Mouse (Mus musculus) MEL (cell line): ENCODE results near the gene 9030025P20Rik. TPM values are rescaled to one million over a fixed set of nuclear protein-coding genes. Genes with fewer than 3 reads are reported as not detected.
A peak's percentile ranks its signal among the peaks of the same experiment; 100 is the strongest.

Experiments used
- DNase-seq: peaks from one replicate; pipeline ENCODE4 v3.0.0; 2011; ENCODE audit warnings: low read depth, low spot score
- H3K27ac ChIP-seq: 2 replicates; pipeline ENCODE4 v1.5.1; 2012; ENCODE audit warnings: low read depth, mild to moderate bottlenecking, control low read depth, low read length, moderate library complexity; ENCODE audit not compliant: control insufficient read depth
- H3K27me3 ChIP-seq, 2 experiments: fragments of 150-350 bp in 1 of 2; sonication (generic) in 1 of 2; 2 replicates each; pipeline ENCODE4 v1.6.1; 2012; ENCODE audit warnings: low read length in 2 of 2, mild to moderate bottlenecking in 2 of 2, improper control_type of control experiment in 1 of 2, moderate library complexity in 1 of 2; ENCODE audit not compliant: insufficient read depth in 2 of 2, control insufficient read depth in 1 of 2
- H3K36me3 ChIP-seq, 2 experiments: 2 replicates each; pipeline ENCODE4 v1.6.1; 2012 to 2014; ENCODE audit warnings: low read length in 2 of 2, improper control_type of control experiment in 1 of 2, inconsistent platforms in 1 of 2, mild to moderate bottlenecking in 1 of 2; ENCODE audit not compliant: insufficient read depth in 2 of 2, control insufficient read depth in 1 of 2
- H3K4me1 ChIP-seq, 2 experiments: fragments of 150-350 bp in 1 of 2; sonication (generic) in 1 of 2; 2 replicates each; pipeline ENCODE4 v1.6.1; 2012; ENCODE audit warnings: low read length in 2 of 2, improper control_type of control experiment in 1 of 2, mild to moderate bottlenecking in 1 of 2; ENCODE audit not compliant: insufficient read depth in 2 of 2, control insufficient read depth in 1 of 2
- H3K4me3 ChIP-seq, 2 experiments: fragments of 150-350 bp in 1 of 2; sonication (generic) in 1 of 2; 2 replicates each; pipeline ENCODE4 v1.5.1; 2012; ENCODE audit warnings: low read depth in 2 of 2, low read length in 2 of 2, mild to moderate bottlenecking in 2 of 2, moderate library complexity in 2 of 2, control low read depth in 1 of 2, improper control_type of control experiment in 1 of 2; ENCODE audit not compliant: control insufficient read depth in 1 of 2, insufficient read depth in 1 of 2
- H3K79me2 ChIP-seq: 2 replicates; pipeline ENCODE4 v1.6.1; 2012; ENCODE audit warnings: mild to moderate bottlenecking, low read length, moderate library complexity; ENCODE audit not compliant: control insufficient read depth, poor library complexity, insufficient read depth
- H3K9ac ChIP-seq: 2 replicates; pipeline ENCODE4 v1.6.1; 2012; ENCODE audit warnings: low read depth, mild to moderate bottlenecking, control low read depth, low read length, moderate library complexity; ENCODE audit not compliant: control insufficient read depth, poor library complexity, severe bottlenecking
- H3K9me3 ChIP-seq: fragments of 150-350 bp; sonication (generic); replicated peaks from 2 replicates; pipeline ENCODE4 v1.6.1; 2012; ENCODE audit warnings: mild to moderate bottlenecking, low read length, improper control_type of control experiment, moderate library complexity; ENCODE audit not compliant: insufficient read depth
- CHD1 ChIP-seq: IDR thresholded peaks from 2 replicates; pipeline ENCODE4 v1.6.1; 2012; ENCODE audit warnings: low read depth, mild to moderate bottlenecking, inconsistent platforms, low read length, improper control_type of control experiment
- CHD2 ChIP-seq: IDR thresholded peaks from 2 replicates; pipeline ENCODE4 v1.6.1; 2011; ENCODE audit warnings: low read length, improper control_type of control experiment
- ELF1 ChIP-seq: IDR thresholded peaks from 2 replicates; pipeline ENCODE4 v1.6.1; 2014; ENCODE audit warnings: low read depth, mild to moderate bottlenecking, inconsistent platforms, low read length, improper control_type of control experiment, moderate library complexity
- EP300 ChIP-seq, 2 experiments: IDR thresholded peaks; 2 replicates each; pipeline ENCODE4 v1.6.1; 2011; ENCODE audit warnings: improper control_type of control experiment in 2 of 2, low read length in 2 of 2, low read depth in 1 of 2, mild to moderate bottlenecking in 1 of 2
- ETS1 ChIP-seq: IDR thresholded peaks from 2 replicates; pipeline ENCODE4 v1.6.1; 2012; ENCODE audit warnings: low read depth, mild to moderate bottlenecking, inconsistent platforms, low read length, improper control_type of control experiment, moderate library complexity
- HCFC1 ChIP-seq: IDR thresholded peaks from 2 replicates; pipeline ENCODE4 v1.6.1; 2012; ENCODE audit warnings: low read depth, mild to moderate bottlenecking, inconsistent platforms, low read length, improper control_type of control experiment, moderate library complexity
- KAT2A ChIP-seq: conservative IDR thresholded peaks from 2 replicates; pipeline ENCODE4 v1.6.1; 2012; ENCODE audit warnings: low read depth, low read length, improper control_type of control experiment, inconsistent platforms
- MAFK ChIP-seq: IDR thresholded peaks from 2 replicates; pipeline ENCODE4 v1.6.1; 2011; ENCODE audit warnings: low read depth, mild to moderate bottlenecking, low read length, improper control_type of control experiment, borderline replicate concordance
- MAX ChIP-seq: IDR thresholded peaks from 2 replicates; pipeline ENCODE4 v1.6.1; 2011; ENCODE audit warnings: low read length, improper control_type of control experiment
- MAZ ChIP-seq: IDR thresholded peaks from 2 replicates; pipeline ENCODE4 v1.6.1; 2012; ENCODE audit warnings: low read depth, mild to moderate bottlenecking, inconsistent platforms, low read length, improper control_type of control experiment
- MXI1 ChIP-seq: IDR thresholded peaks from 2 replicates; pipeline ENCODE4 v1.6.1; 2011; ENCODE audit warnings: mild to moderate bottlenecking, low read depth, low read length, improper control_type of control experiment
- NELFE ChIP-seq: IDR thresholded peaks from 2 replicates; pipeline ENCODE4 v1.6.1; 2011; ENCODE audit warnings: low read depth, low read length, improper control_type of control experiment
- POLR2A ChIP-seq, 2 experiments: IDR thresholded peaks; 2 replicates each; pipeline ENCODE4 v1.6.1; 2011 to 2012; ENCODE audit warnings: low read length in 2 of 2, mild to moderate bottlenecking in 2 of 2, control low read depth in 1 of 2, improper control_type of control experiment in 1 of 2, low read depth in 1 of 2, moderate library complexity in 1 of 2; ENCODE audit not compliant: control insufficient read depth in 1 of 2, insufficient read depth in 1 of 2, poor library complexity in 1 of 2
- POLR2AphosphoS2 ChIP-seq: IDR thresholded peaks from 2 replicates; pipeline ENCODE4 v1.6.1; 2011; ENCODE audit warnings: low read length, improper control_type of control experiment
- RAD21 ChIP-seq: IDR thresholded peaks from 2 replicates; pipeline ENCODE4 v1.6.1; 2011; ENCODE audit warnings: mild to moderate bottlenecking, low read depth, low read length, improper control_type of control experiment
- SIN3A ChIP-seq: IDR thresholded peaks from 2 replicates; pipeline ENCODE4 v1.6.1; 2012; ENCODE audit warnings: low read length, improper control_type of control experiment, inconsistent platforms
- SMC3 ChIP-seq: IDR thresholded peaks from 2 replicates; pipeline ENCODE4 v1.6.1; 2011; ENCODE audit warnings: low read depth, low read length, improper control_type of control experiment
- TCF12 ChIP-seq: IDR thresholded peaks from 2 replicates; pipeline ENCODE4 v1.6.1; 2014; ENCODE audit warnings: low read depth, mild to moderate bottlenecking, inconsistent platforms, low read length, improper control_type of control experiment, moderate library complexity
- USF1 ChIP-seq: IDR thresholded peaks from 2 replicates; pipeline ENCODE4 v1.6.1; 2014; ENCODE audit warnings: low read depth, mild to moderate bottlenecking, inconsistent platforms, low read length, improper control_type of control experiment, moderate library complexity
- USF2 ChIP-seq, 2 experiments: IDR thresholded peaks; 2 replicates each; pipeline ENCODE4 v1.6.1; 2011 to 2012; ENCODE audit warnings: improper control_type of control experiment in 2 of 2, low read length in 2 of 2, borderline replicate concordance in 1 of 2, inconsistent platforms in 1 of 2, low read depth in 1 of 2, mild to moderate bottlenecking in 1 of 2; ENCODE audit not compliant: insufficient read depth in 1 of 2
- ZC3H11A ChIP-seq: IDR thresholded peaks from 2 replicates; pipeline ENCODE4 v1.6.1; 2012; ENCODE audit warnings: low read depth, mild to moderate bottlenecking, inconsistent platforms, low read length, improper control_type of control experiment
- ZKSCAN1 ChIP-seq: IDR thresholded peaks from 2 replicates; pipeline ENCODE4 v1.6.1; 2012; ENCODE audit warnings: low read depth, mild to moderate bottlenecking, inconsistent platforms, low read length, improper control_type of control experiment, moderate library complexity
- ZMIZ1 ChIP-seq: IDR thresholded peaks from 2 replicates; pipeline ENCODE4 v1.6.1; 2012; ENCODE audit warnings: low read depth, mild to moderate bottlenecking, inconsistent platforms, low read length, improper control_type of control experiment, moderate library complexity
- polyA plus RNA-seq, 2 experiments: library from polyadenylated mRNA; stranded (reverse) in 1 of 2; unstranded in 1 of 2; fragments of >175 nt in 1 of 2; fragments of >200 nt in 1 of 2; gene quantifications; 2 replicates each; pipeline versions ENCODE4 v1.2.1 to v1.2.4; 2012; ENCODE audit warnings: low replicate concordance in 2 of 2, low read depth in 1 of 2; ENCODE audit not compliant: insufficient read length in 2 of 2, insufficient read depth in 1 of 2, missing spikeins in 1 of 2
- total RNA-seq: library from RNA; depleted of rRNA; stranded (reverse); fragments of 300-350 nt; gene quantifications from 2 replicates; pipeline ENCODE4 v1.2.3, GENCODE M21; 2012

The 9030025P20Rik gene
- total and polyA plus RNA-seq, 3 experiments: 13.4 to 15.5 TPM; not detected in 1

- Histone ChIP-seq H3K36me3 (peaks cover 12 to 18% of the 10 kb centered on the region in 2 experiments), H3K4me3 (peak within 1 kb of the TSS; percentile 61 to 71), H3K4me1 (peaks cover 0 to 5% of the 10 kb centered on the region in 2 experiments; a peak in 1 of 4 replicates), H3K9ac (peak within 1 kb of the TSS; percentile 65), H3K27ac (no peak within 1 kb of the TSS), H3K9me3 (no peaks in the 10 kb centered on the region), H3K27me3 (no peaks in the 10 kb centered on the region), H3K79me2 (peaks cover 9% of the 10 kb centered on the region)
- DNase-seq: peak; percentile 98
- TF ChIP-seq POLR2A (IDR thresholded peaks at IDR 0.05; ENCODE audit: control insufficient read depth in 1 of 2, insufficient read depth in 1 of 2, low read depth in 1 of 2, low read length in 2 of 2, poor library complexity in 1 of 2) (peak; percentile 48 to 81; a peak in 3 of 4 replicates), HCFC1 (peak; percentile 96), NELFE (peak; percentile 57; the same call in 1 of the 2 replicates), MAZ (no peak), ELF1 (peak; percentile 98), POLR2AphosphoS2 (peak; percentile 78; the same call in 1 of the 2 replicates), MXI1 (peak; percentile 98), ZMIZ1 (peak; percentile 2), SIN3A (peak; percentile 100), ETS1 (peak; percentile 85), SMC3 (no peak), MAX (0 out of 2 replicates have a peak, but pooled peaks have one; percentile 59), CHD2 (peak; percentile 100), MAFK (no peak), TCF12 (no peak; the same call in 1 of the 2 replicates)
Measured at GRCm38 (mm10) chr17:14943009-14943728, 35.1 kb upstream of the 9030025P20Rik start, which contains the start of the genes Wdr27 and 1600012H06Rik. TSS of gene Wdr27 (minus strand) at chr17:14943158. TSS of gene 1600012H06Rik (plus strand) at chr17:14943184.

- H3K4me3 ChIP-seq: peak overlapping the region; percentile 59 to 71
- DNase-seq: no peak
- H3K27ac ChIP-seq: no peak overlapping the region
- H3K79me2 ChIP-seq: peaks cover 9% of the 10 kb centered on the region
- peaks cover 12 to 21% of the 10 kb centered on the region in 2 experiments for H3K36me3 ChIP-seq
- no peaks in the 10 kb centered on the region for H3K9me3 ChIP-seq
- no peak for TF ChIP-seq SMC3
- TF ChIP-seq ZC3H11A: no peak
- TF ChIP-seq HCFC1: no peak
- TF ChIP-seq USF1: no peak
- TF ChIP-seq MAX: no peak
- no peak for TF ChIP-seq USF2 (IDR thresholded peaks at IDR 0.05; ENCODE audit: borderline replicate concordance in 1 of 2, insufficient read depth in 1 of 2, low read depth in 1 of 2, low read length in 2 of 2)
- TF ChIP-seq KAT2A: no peak
- TF ChIP-seq RAD21: no peak
- no peak for TF ChIP-seq ZMIZ1
- no peak for TF ChIP-seq ZKSCAN1
- no peak; the same call in none of the 2 replicates for TF ChIP-seq POLR2AphosphoS2
- TF ChIP-seq CHD1: no peak
- TF ChIP-seq EP300 (IDR thresholded peaks at IDR 0.05; ENCODE audit: low read depth in 1 of 2, low read length in 2 of 2): no peak
- H3K27me3 ChIP-seq: no peaks in the 10 kb centered on the region
- H3K9ac ChIP-seq: peak overlapping the region; percentile 64
- peaks cover 0 to 5% of the 10 kb centered on the region in 2 experiments; a peak in 1 of 4 replicates for H3K4me1 ChIP-seq
Measured at GRCm38 (mm10) chr17:14943729-14944059, 34.6 kb upstream of the 9030025P20Rik start.
